Mouse (Mus musculus) lung, embryonic 14.5 days (tissue): ENCODE measurements around the gene Arhgap24. TPM values are rescaled to one million over a fixed set of nuclear protein-coding genes. Genes with fewer than 3 reads are reported as not detected.

Experiments
- ATAC-seq: fragments of 200-750 bp; cut with Nextera tagmentation; 2 replicates; pipeline ENCODE4 v1.8.0; 2017; ENCODE audit warnings: mild to moderate bottlenecking, moderate TSS enrichment, moderate library complexity; ENCODE audit not compliant: insufficient read depth
- DNase-seq: peaks from one replicate; pipeline ENCODE4 v3.0.0-alpha.2; 2015
- H3K27ac ChIP-seq: fragments of 300-500 bp; sonication (generic); 2 replicates; pipeline ENCODE4 v1.5.1; 2014; ENCODE audit warnings: low read depth, mild to moderate bottlenecking, moderate library complexity
- H3K27me3 ChIP-seq: fragments of 300-500 bp; sonication (generic); 2 replicates; pipeline ENCODE4 v1.6.1; 2014; ENCODE audit warnings: low read length, control low read depth; ENCODE audit not compliant: insufficient read depth
- H3K36me3 ChIP-seq: fragments of 300-500 bp; sonication (generic); 2 replicates; pipeline ENCODE4 v1.6.1; 2014; ENCODE audit warnings: control low read depth; ENCODE audit not compliant: insufficient read depth
- H3K4me1 ChIP-seq: fragments of 300-500 bp; sonication (generic); 2 replicates; pipeline ENCODE4 v1.6.1; 2014; ENCODE audit warnings: antibody characterized with exemption, control low read depth; ENCODE audit not compliant: insufficient read depth
- H3K4me2 ChIP-seq: fragments of 300-500 bp; sonication (generic); 2 replicates; pipeline ENCODE4 v1.6.1; 2014; ENCODE audit warnings: mild to moderate bottlenecking
- H3K4me3 ChIP-seq: fragments of 300-500 bp; sonication (generic); 2 replicates; pipeline ENCODE4 v1.5.1; 2014; ENCODE audit warnings: low read depth, low read length
- H3K9ac ChIP-seq: fragments of 300-500 bp; sonication (generic); 2 replicates; pipeline ENCODE4 v1.6.1; 2014
- H3K9me3 ChIP-seq: fragments of 300-500 bp; sonication (generic); 2 replicates; pipeline ENCODE4 v1.6.1; 2016; ENCODE audit warnings: low read depth, low read length, control low read depth
- CTCF ChIP-seq: IDR thresholded peaks from 2 replicates; pipeline ENCODE4 v1.5.1; 2016; ENCODE audit warnings: antibody characterized with exemption, low read depth
- WGBS: fragments of 180-500 bp; shearing (Covaris S2); extraction: QIAGEN DNeasy Blood & Tissue Kit; methylation state at CpG from one replicate; pipeline ENCODE4 v1.1.7; 2014; 5-methylcytosine and 5-hydroxymethylcytosine counted together
- polyA plus RNA-seq: library from polyadenylated mRNA; unstranded; fragments of >200 nt; fragmentation: Nextera tagmentation; extraction: Ambion mirVana; gene quantifications from 2 replicates; pipeline ENCODE4 v1.2.1, GENCODE M21; 2014

Gene Arhgap24
- polyA plus RNA-seq, 1 experiment from 2014 or later: 26.2 TPM

DNA sequence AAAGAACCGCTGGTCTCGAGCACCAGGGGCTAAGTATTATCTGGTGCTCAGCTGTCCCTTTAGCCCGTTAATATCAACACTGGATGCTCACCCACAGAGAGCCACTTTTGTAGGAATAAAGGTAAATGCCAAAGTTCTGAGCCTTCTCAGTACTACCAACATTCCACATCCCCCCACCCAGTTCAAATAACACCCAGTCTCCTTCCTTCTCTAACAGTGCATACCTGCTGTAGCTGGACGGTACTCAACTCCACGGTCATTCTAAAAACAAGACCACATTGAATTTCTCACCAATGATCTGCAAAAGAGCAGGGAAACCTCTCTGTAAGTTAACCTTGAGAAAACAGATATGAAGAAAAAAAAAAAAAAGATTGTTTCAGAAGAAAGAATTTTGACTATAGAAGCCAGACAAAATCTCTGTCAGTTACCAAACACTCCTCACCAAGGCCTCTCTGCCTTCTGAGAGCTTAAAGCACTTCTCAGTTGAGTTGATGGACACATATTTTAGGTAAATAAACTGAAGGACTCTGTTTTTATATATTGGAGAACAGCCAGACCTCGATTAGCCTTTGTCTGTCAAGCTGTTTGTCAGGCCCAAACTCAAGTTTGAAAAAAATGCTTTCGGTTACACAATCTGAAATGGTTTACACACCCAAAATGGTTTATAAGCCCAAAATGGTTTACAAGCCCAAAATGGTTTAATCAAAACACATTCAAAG, 29.0 kb upstream of the Arhgap24 start:
- Histone ChIP-seq H3K4me3 (no peak overlapping the region), H3K9me3 (no peaks in the 10 kb centered on the region), H3K4me2 (no peak overlapping the region), H3K9ac (no peak overlapping the region), H3K27ac (peak overlapping the region; percentile 56), H3K27me3 (no peaks in the 10 kb centered on the region), H3K4me1 (0 out of 2 replicates have a peak, but pooled peaks cover 4% of the 10 kb centered on the region), H3K36me3 (no peaks in the 10 kb centered on the region)
- WGBS: 46% methylated on average over 7 of the region's 7 CpGs
- ATAC-seq (peak; percentile 53; the same call in 1 of the 2 replicates), DNase-seq (peak; percentile 75)
- TF ChIP-seq CTCF: no peak

DNA sequence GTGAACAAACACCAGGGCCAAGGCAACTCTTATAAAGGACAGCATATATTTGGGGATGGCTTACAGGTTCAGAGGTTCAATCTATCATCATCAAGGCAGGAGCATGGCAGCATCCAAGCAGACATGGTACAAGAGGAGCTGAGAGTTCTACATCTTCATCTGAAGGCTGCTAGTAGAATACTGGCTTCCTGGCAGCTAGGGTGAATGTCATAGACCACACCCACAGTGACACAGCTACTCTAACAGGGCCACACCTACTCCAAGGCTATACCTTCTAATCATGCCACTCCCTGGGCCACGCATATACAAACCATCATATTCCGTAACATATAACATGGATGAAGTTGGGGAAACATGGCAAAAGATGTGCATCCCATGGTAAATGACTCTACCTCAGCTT, 27.9 kb upstream of the Arhgap24 start:
- no peak for DNase-seq
- Histone ChIP-seq H3K9me3 (no peaks in the 10 kb centered on the region), H3K4me3 (no peak overlapping the region), H3K4me1 (0 out of 2 replicates have a peak, but pooled peaks cover 4% of the 10 kb centered on the region), H3K9ac (no peak overlapping the region), H3K4me2 (no peak overlapping the region), H3K27ac (no peak overlapping the region), H3K36me3 (no peaks in the 10 kb centered on the region), H3K27me3 (no peaks in the 10 kb centered on the region)
- no peak for ATAC-seq
- WGBS: 84% methylated on average over 2 of the region's 2 CpGs
- TF ChIP-seq CTCF: no peak

GRCm38 (mm10) chr5:102455247-102455646, 25.9 kb upstream of the Arhgap24 start:
- Histone ChIP-seq H3K9ac (no peak overlapping the region), H3K4me1 (0 out of 2 replicates have a peak, but pooled peaks cover 4% of the 10 kb centered on the region), H3K27ac (no peak overlapping the region), H3K27me3 (no peaks in the 10 kb centered on the region), H3K36me3 (no peaks in the 10 kb centered on the region), H3K4me2 (no peak overlapping the region), H3K4me3 (no peak overlapping the region), H3K9me3 (no peaks in the 10 kb centered on the region)
- ATAC-seq (no peak), DNase-seq (no peak)
- WGBS: 28% methylated on average over 2 of the region's 2 CpGs
- TF ChIP-seq CTCF: no peak

DNA sequence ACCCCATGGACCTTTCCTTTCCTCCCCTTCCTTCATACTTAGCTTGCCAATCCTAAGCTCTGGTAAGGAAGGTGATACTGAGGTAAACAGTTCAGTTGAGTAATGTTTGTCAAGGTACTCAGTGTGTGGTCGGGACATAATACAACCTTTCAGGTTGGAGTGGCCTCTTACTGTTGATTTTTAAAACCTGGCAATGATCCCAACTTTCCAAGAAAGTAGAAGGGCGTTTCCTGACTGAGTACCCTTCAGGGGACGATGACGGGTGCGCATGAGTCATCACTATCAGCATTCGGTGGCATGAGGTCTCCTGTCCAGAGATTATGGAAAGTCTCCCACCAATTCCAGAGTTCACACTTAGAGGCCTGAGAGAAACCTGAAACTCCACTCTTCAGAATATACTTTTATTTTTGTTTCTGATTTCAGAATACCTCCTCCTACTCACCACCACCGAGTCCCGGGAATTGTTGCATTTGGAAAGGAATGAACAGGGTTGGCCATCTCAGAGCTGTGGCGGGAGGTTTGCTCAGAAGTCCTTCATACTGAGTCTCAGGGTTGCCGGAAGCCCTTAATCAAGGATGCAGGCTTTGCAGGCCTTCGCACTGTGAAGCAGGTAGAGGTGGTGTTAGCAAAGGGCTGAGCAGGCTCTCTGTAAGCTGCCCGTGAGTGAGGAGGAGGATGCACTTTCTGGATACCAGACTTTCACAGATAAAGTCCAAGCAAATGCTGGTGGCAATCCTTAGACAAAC, 20.6 kb upstream of the Arhgap24 start:
- Histone ChIP-seq H3K4me3 (no peak overlapping the region), H3K9me3 (no peaks in the 10 kb centered on the region), H3K27ac (peak overlapping the region; percentile 83), H3K36me3 (no peaks in the 10 kb centered on the region), H3K4me1 (0 out of 2 replicates have a peak, but pooled peaks cover 3% of the 10 kb centered on the region), H3K9ac (no peak overlapping the region), H3K27me3 (no peaks in the 10 kb centered on the region), H3K4me2 (no peak overlapping the region)
- TF ChIP-seq CTCF: no peak
- DNase-seq (peak; percentile 81), ATAC-seq (peak; percentile 92)
- 43% methylated on average over 12 of the region's 12 CpGs for WGBS

DNA sequence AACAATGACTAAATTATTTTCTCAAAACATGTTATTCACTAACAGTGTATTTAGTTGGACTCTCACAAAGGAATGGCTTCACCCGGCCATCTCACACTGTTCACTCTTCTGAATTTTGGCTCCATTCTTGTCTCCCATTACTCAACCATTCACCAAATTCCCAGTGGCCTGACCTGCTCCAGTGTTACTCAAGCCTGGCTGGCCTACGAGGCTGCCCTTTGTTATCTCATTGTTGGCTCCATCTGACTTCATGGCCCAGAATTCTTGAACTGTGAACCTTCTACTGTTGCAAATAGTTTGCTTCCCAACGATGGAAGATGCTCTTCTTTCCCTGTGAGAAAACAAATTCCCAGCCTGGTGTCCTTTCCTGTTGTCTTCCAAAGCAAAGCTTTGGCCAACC, 18.2 kb upstream of the Arhgap24 start:
- no peak for TF ChIP-seq CTCF
- Histone ChIP-seq H3K4me1 (0 out of 2 replicates have a peak, but pooled peaks cover 3% of the 10 kb centered on the region), H3K27me3 (no peaks in the 10 kb centered on the region), H3K9ac (no peak overlapping the region), H3K27ac (no peak overlapping the region), H3K4me2 (no peak overlapping the region), H3K36me3 (no peaks in the 10 kb centered on the region), H3K9me3 (no peaks in the 10 kb centered on the region), H3K4me3 (no peak overlapping the region)
- DNase-seq (no peak), ATAC-seq (no peak)
- WGBS: 82% methylated on average over 3 of the region's 3 CpGs

GRCm38 (mm10) chr5:102465372-102465771, 15.8 kb upstream of the Arhgap24 start:
- no peak overlapping the region for H3K4me2 ChIP-seq
- DNase-seq (no peak), ATAC-seq (no peak)
- 51% methylated on average over 2 of the region's 2 CpGs for WGBS
- TF ChIP-seq CTCF: no peak
- H3K9ac ChIP-seq: no peak overlapping the region
- no peaks in the 10 kb centered on the region for H3K27me3 ChIP-seq
- H3K4me1 ChIP-seq: 0 out of 2 replicates have a peak, but pooled peaks cover 3% of the 10 kb centered on the region
- H3K9me3 ChIP-seq: no peaks in the 10 kb centered on the region
- no peak overlapping the region for H3K4me3 ChIP-seq
- H3K27ac ChIP-seq: no peak overlapping the region
- no peaks in the 10 kb centered on the region for H3K36me3 ChIP-seq

DNA sequence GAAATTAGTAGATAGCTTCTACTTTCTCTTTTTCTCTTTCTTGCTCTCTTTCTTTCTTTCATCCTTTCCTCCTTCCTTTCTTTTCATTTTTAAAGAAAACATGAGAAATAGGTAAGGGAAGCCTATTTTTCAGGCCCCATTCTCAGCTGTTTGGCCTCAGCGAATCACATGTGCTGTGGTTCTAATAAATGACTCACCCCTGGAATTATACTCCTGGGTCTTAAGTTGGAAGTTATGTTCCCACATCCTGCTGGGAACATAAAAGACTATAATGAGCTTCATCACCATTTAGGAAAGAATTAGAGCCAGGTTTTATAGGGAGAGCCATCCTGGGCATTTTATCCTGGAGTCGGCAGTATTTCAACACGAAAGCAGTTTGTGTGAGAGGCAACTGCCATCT, 12.9 kb upstream of the Arhgap24 start:
- no peak overlapping the region for H3K4me3 ChIP-seq
- no peak overlapping the region for H3K4me2 ChIP-seq
- H3K9ac ChIP-seq: no peak overlapping the region
- no peak overlapping the region for H3K27ac ChIP-seq
- ATAC-seq: no peak
- H3K36me3 ChIP-seq: no peaks in the 10 kb centered on the region
- no peaks in the 10 kb centered on the region for H3K4me1 ChIP-seq
- no peak for TF ChIP-seq CTCF
- no peaks in the 10 kb centered on the region for H3K9me3 ChIP-seq
- WGBS: 89% methylated on average over 3 of the region's 3 CpGs
- H3K27me3 ChIP-seq: no peaks in the 10 kb centered on the region
- no peak for DNase-seq
